Mouse (Mus musculus): ENCODE results near the gene Apom.

Gene Apom

GRCm38 (mm10) chr17:35131500-35132173 is at the start of gene Apom:
TSS of gene Apom (minus strand) at chr17:35132050.
- peak; percentile 43 for DNase-seq

GRCm38 (mm10) chr17:35180093-35180492 is 48.2 kb upstream of the Apom start:
- no peak for DNase-seq

- peak; percentile 78 for DNase-seq
These were observed 46.7 kb upstream of the Apom start for GRCm38 (mm10) chr17:35178528-35178927.

GRCm38 (mm10) chr17:35175968-35176367 is 44.1 kb upstream of the Apom start, which contains the start of gene Aif1:
TSS of gene Aif1 (minus strand) at chr17:35176068.
- DNase-seq = no peak

GRCm38 (mm10) chr17:35175382-35175781 is 43.5 kb upstream of the Apom start:
- DNase-seq = no peak

GRCm38 (mm10) chr17:35174201-35174977 is 42.5 kb upstream of the Apom start:
- DNase-seq = no peak

- DNase-seq = no peak
These were observed 41.5 kb upstream of the Apom start for GRCm38 (mm10) chr17:35173329-35173728.

GRCm38 (mm10) chr17:35172445-35173234 is 40.8 kb upstream of the Apom start:
- no peak for DNase-seq

GRCm38 (mm10) chr17:35168541-35169207 is 36.8 kb upstream of the Apom start:
- no peak for DNase-seq

- no peak for DNase-seq
These were observed 35.9 kb upstream of the Apom start for GRCm38 (mm10) chr17:35167794-35168193.

GRCm38 (mm10) chr17:35166352-35167035 is 34.6 kb upstream of the Apom start:
- peak; percentile 65 for DNase-seq

GRCm38 (mm10) chr17:35165451-35166155 is 33.8 kb upstream of the Apom start:
- DNase-seq = no peak

- peak; percentile 97 for DNase-seq
These were observed 33.0 kb upstream of the Apom start, which contains the start of gene Prrc2a for GRCm38 (mm10) chr17:35164568-35165450. TSS of gene Prrc2a (minus strand) at chr17:35164897.

- DNase-seq = peak; percentile 30
These were observed 32.3 kb upstream of the Apom start for GRCm38 (mm10) chr17:35164218-35164567.

- DNase-seq = no peak
These were observed 31.7 kb upstream of the Apom start for GRCm38 (mm10) chr17:35163326-35164081.

GRCm38 (mm10) chr17:35162730-35163129 is 30.9 kb upstream of the Apom start:
- no peak for DNase-seq

GRCm38 (mm10) chr17:35162121-35162520 is 30.3 kb upstream of the Apom start:
- DNase-seq = no peak

GRCm38 (mm10) chr17:35161421-35161820 is 29.6 kb upstream of the Apom start:
- no peak for DNase-seq

- DNase-seq = no peak
These were observed 27.8 kb upstream of the Apom start for GRCm38 (mm10) chr17:35159638-35160037.

Measured in liver (tissue).